Mouse (Mus musculus) CD8-positive naive resting alpha-beta T cell, adult 2 months (primary cell): ENCODE measurements around the gene Map10.

Experiments used
- DNase-seq, 2 experiments: peaks; one replicate each; pipeline ENCODE4 v3.0.0; 2022; ENCODE audit warnings: low read depth in 2 of 2, low spot score in 2 of 2

Map10 gene

GRCm38 (mm10) chr8:125669159-125669699, 389 bp upstream of the Map10 start:
- no peak for DNase-seq

- no peak for DNase-seq
These were observed 802 bp downstream of the Map10 start for GRCm38 (mm10) chr8:125670420-125670819.

- DNase-seq = no peak
These were observed 1.3 kb downstream of the Map10 start for GRCm38 (mm10) chr8:125670906-125671305.

GRCm38 (mm10) chr8:125671371-125671770, 1.8 kb downstream of the Map10 start:
- DNase-seq = no peak

- DNase-seq = no peak
These were observed 6.2 kb downstream of the Map10 start for GRCm38 (mm10) chr8:125675796-125676195.

GRCm38 (mm10) chr8:125677484-125677883, 7.9 kb downstream of the Map10 start:
- no peak for DNase-seq

- DNase-seq = no peak
These were observed 9.4 kb downstream of the Map10 start for GRCm38 (mm10) chr8:125678854-125679648.

GRCm38 (mm10) chr8:125680851-125681408, 11.3 kb downstream of the Map10 start:
- no peak for DNase-seq

- no peak for DNase-seq
These were observed 15.7 kb downstream of the Map10 start for GRCm38 (mm10) chr8:125685216-125685760.

- DNase-seq = no peak
These were observed 16.7 kb downstream of the Map10 start for GRCm38 (mm10) chr8:125686221-125686865.

- DNase-seq = no peak
These were observed 20.7 kb downstream of the Map10 start for GRCm38 (mm10) chr8:125690166-125690915.

GRCm38 (mm10) chr8:125690961-125691360, 21.3 kb downstream of the Map10 start:
- no peak for DNase-seq

GRCm38 (mm10) chr8:125692447-125692846, 22.8 kb downstream of the Map10 start:
- DNase-seq = no peak

GRCm38 (mm10) chr8:125693197-125693596, 23.6 kb downstream of the Map10 start:
- DNase-seq = no peak

GRCm38 (mm10) chr8:125695951-125696350, 26.3 kb downstream of the Map10 start:
- no peak for DNase-seq

- DNase-seq = no peak
These were observed 29.9 kb downstream of the Map10 start for GRCm38 (mm10) chr8:125699391-125700025.

- no peak for DNase-seq
These were observed 30.8 kb downstream of the Map10 start for GRCm38 (mm10) chr8:125700407-125700806.

- no peak for DNase-seq
These were observed 33.4 kb downstream of the Map10 start for GRCm38 (mm10) chr8:125702868-125703473.

- no peak for DNase-seq
These were observed 34.8 kb downstream of the Map10 start for GRCm38 (mm10) chr8:125704434-125704833.

- no peak for DNase-seq
These were observed 36.2 kb downstream of the Map10 start for GRCm38 (mm10) chr8:125705816-125706215.
